Mouse (Mus musculus): ENCODE measurements around the gene 2900026A02Rik. TPM values are rescaled to one million over a fixed set of nuclear protein-coding genes. Genes with fewer than 3 reads are reported as not detected.

The 2900026A02Rik gene
- total and polyA plus RNA-seq, 3 experiments = not detected

- TF ChIP-seq USF2 (IDR thresholded peaks at IDR 0.05; ENCODE audit: borderline replicate concordance in 1 of 2, insufficient read depth in 1 of 2, low read depth in 1 of 2, low read length in 2 of 2) (no peak), MEF2A (IDR thresholded peaks at IDR 0.05; ENCODE audit: extremely low read depth, insufficient replicate concordance, low read depth, low read length, poor library complexity, severe bottlenecking) (no peak), ZMIZ1 (IDR thresholded peaks at IDR 0.05; ENCODE audit: low read depth, low read length) (no peak), USF1 (IDR thresholded peaks at IDR 0.05; ENCODE audit: low read depth, low read length) (no peak), ELF1 (IDR thresholded peaks at IDR 0.05; ENCODE audit: low read depth, low read length) (no peak), SIN3A (IDR thresholded peaks at IDR 0.05; ENCODE audit: low read length) (no peak), POLR2A (IDR thresholded peaks at IDR 0.05; ENCODE audit: control insufficient read depth in 1 of 2, insufficient read depth in 1 of 2, low read depth in 1 of 2, low read length in 2 of 2, poor library complexity in 1 of 2) (no peak), MAX (IDR thresholded peaks at IDR 0.05; ENCODE audit: low read length) (no peak), MXI1 (IDR thresholded peaks at IDR 0.05; ENCODE audit: low read depth, low read length) (no peak), MYB (IDR thresholded peaks at IDR 0.05; ENCODE audit: low read depth, low read length) (no peak), BHLHE40 (IDR thresholded peaks at IDR 0.05; ENCODE audit: borderline replicate concordance, low read depth, low read length) (no peak), CTCF (IDR thresholded peaks at IDR 0.05 in 2 of 3, conservative IDR thresholded peaks at IDR 0.05 in 1 of 3; ENCODE audit: control insufficient read depth in 1 of 3, insufficient read depth in 1 of 3, low read depth in 2 of 3, low read length in 3 of 3, poor library complexity in 1 of 3, severe bottlenecking in 1 of 3) (no peak), TBP (IDR thresholded peaks at IDR 0.05; ENCODE audit: low read depth, low read length) (no peak), ZNF384 (IDR thresholded peaks at IDR 0.05; ENCODE audit: low read depth, low read length) (no peak), ETS1 (IDR thresholded peaks at IDR 0.05; ENCODE audit: low read depth, low read length) (no peak), MYC (IDR thresholded peaks at IDR 0.05; ENCODE audit: low read depth, low read length) (no peak), SMC3 (IDR thresholded peaks at IDR 0.05; ENCODE audit: low read depth, low read length) (no peak), HCFC1 (IDR thresholded peaks at IDR 0.05; ENCODE audit: low read depth, low read length) (no peak), E2F4 (IDR thresholded peaks at IDR 0.05; ENCODE audit: borderline replicate concordance, low read depth, low read length) (no peak), NELFE (IDR thresholded peaks at IDR 0.05; ENCODE audit: low read depth, low read length) (no peak)
- Histone ChIP-seq H3K79me2 (ENCODE audit: control insufficient read depth, insufficient read depth, low read length, poor library complexity) (no peaks in the 10 kb centered on the region), H3K4me3 (ENCODE audit: control insufficient read depth in 1 of 2, insufficient read depth in 1 of 2, low read depth in 2 of 2, low read length in 2 of 2) (no peak overlapping the region), H3K27me3 (ENCODE audit: control insufficient read depth in 1 of 2, insufficient read depth in 2 of 2, low read length in 2 of 2) (no peaks in the 10 kb centered on the region), H3K27ac (ENCODE audit: control insufficient read depth, low read depth, low read length) (no peak overlapping the region), H3K36me3 (ENCODE audit: control insufficient read depth in 1 of 2, insufficient read depth in 2 of 2, low read length in 2 of 2) (no peaks in the 10 kb centered on the region), H3K9ac (ENCODE audit: control insufficient read depth, low read depth, low read length, poor library complexity, severe bottlenecking) (no peak overlapping the region), H3K9me3 (replicated peaks; ENCODE audit: insufficient read depth, low read length) (no peaks in the 10 kb centered on the region), H3K4me1 (ENCODE audit: control insufficient read depth in 1 of 2, insufficient read depth in 2 of 2, low read length in 2 of 2) (no peaks in the 10 kb centered on the region)
- DNase-seq (ENCODE audit: low read depth, low spot score) = no peak
Observed at GRCm38 (mm10) chr5:113193762-113194161, 27.3 kb downstream of the 2900026A02Rik start.

- H3K9ac ChIP-seq (ENCODE audit: control insufficient read depth, low read depth, low read length, poor library complexity, severe bottlenecking) = no peak overlapping the region
- H3K79me2 ChIP-seq (ENCODE audit: control insufficient read depth, insufficient read depth, low read length, poor library complexity) = no peaks in the 10 kb centered on the region
- DNase-seq (ENCODE audit: low read depth, low spot score) = no peak
- H3K27me3 ChIP-seq (ENCODE audit: control insufficient read depth in 1 of 2, insufficient read depth in 2 of 2, low read length in 2 of 2) = no peaks in the 10 kb centered on the region
- no peaks in the 10 kb centered on the region for H3K4me1 ChIP-seq (ENCODE audit: control insufficient read depth in 1 of 2, insufficient read depth in 2 of 2, low read length in 2 of 2)
- TF ChIP-seq CHD1 (IDR thresholded peaks at IDR 0.05; ENCODE audit: low read depth, low read length) (no peak), UBTF (IDR thresholded peaks at IDR 0.05; ENCODE audit: borderline replicate concordance, insufficient read depth, low read depth, low read length) (no peak)
- no peak overlapping the region for H3K4me3 ChIP-seq (ENCODE audit: control insufficient read depth in 1 of 2, insufficient read depth in 1 of 2, low read depth in 2 of 2, low read length in 2 of 2)
- H3K36me3 ChIP-seq (ENCODE audit: control insufficient read depth in 1 of 2, insufficient read depth in 2 of 2, low read length in 2 of 2) = no peaks in the 10 kb centered on the region
- H3K27ac ChIP-seq (ENCODE audit: control insufficient read depth, low read depth, low read length) = no peak overlapping the region
- no peaks in the 10 kb centered on the region for H3K9me3 ChIP-seq (replicated peaks; ENCODE audit: insufficient read depth, low read length)
Observed at GRCm38 (mm10) chr5:113191901-113192300, 29.1 kb downstream of the 2900026A02Rik start.
